Mouse (Mus musculus) granulocyte monocyte progenitor cell, adult 5-6 weeks (primary cell): Measurements from ENCODE around the gene Nop16. TPM values are rescaled to one million over a fixed set of nuclear protein-coding genes. Genes with fewer than 3 reads are reported as not detected.

ENCODE experiments used
- ATAC-seq: replicated peaks from 2 replicates; pipeline ENCODE4 v1.8.0; 2016; ENCODE audit warnings: mild to moderate bottlenecking, moderate TSS enrichment, inconsistent platforms; ENCODE audit not compliant: poor library complexity, severe bottlenecking
- total RNA-seq, 2 experiments: library from RNA; stranded (forward) in 1 of 2; stranded (reverse) in 1 of 2; fragments of 200-712, 200-1000 nt in 1 of 2; fragments of >200 nt in 1 of 2; fragmentation: Nextera tagmentation in 1 of 2; gene quantifications; 2 replicates each; pipeline ENCODE4 v1.2.3; 2014 to 2017

Nop16 gene
- total RNA-seq, 2 experiments from 2014 or later: 118 to 122 TPM

- ATAC-seq: no peak
Observed at GRCm38 (mm10) chr13:54598622-54599143, 8.8 kb upstream of the Nop16 start.

DNA sequence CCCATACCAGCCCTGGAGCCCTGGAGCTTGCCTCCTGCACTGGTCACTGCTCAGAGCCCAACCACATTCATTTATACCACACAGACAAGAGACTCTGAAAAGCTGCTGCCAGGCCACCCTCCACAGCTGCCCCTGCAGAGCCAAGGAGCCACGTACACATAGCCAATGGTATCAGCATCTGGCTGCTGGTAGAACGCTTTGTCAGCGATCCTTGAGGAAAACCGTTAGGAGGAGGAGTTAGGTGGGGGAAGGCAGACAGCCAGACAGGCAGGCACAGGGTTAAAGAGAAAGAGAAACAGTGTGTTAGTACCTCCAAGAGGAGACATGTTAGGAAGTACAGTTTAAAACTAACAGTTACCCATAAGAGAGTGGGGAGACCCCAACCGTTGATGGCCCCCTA is 7.0 kb upstream of the Nop16 start:
- no peak for ATAC-seq

DNA sequence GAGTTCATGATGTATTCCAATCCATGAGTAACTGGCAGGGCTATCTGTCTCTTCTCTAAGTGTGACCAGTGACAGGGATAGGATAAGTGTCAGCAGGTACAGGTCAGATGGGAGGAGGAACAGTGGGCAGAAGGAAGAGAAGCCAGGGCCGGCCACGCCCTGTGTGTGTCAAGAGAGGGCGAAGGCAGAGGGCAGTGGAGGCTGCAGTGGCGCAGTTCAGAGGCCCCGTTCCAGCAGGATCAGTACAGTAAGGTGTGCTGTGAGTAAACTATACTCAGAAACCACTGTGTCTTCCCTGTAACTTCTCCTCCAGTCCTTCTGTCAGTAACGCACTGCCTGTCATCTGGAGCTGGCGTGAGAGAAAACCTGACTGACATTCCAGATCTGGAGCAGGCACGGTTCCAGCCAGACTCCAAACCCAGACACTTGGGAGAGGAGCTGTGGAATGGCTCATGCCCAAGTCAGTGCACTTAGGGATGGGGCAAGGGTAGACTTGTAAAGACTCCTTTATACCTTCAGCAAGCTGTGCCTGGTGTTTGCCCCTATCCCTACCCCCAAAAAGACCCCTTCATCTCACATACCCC is 6.3 kb upstream of the Nop16 start:
- ATAC-seq: no peak

DNA sequence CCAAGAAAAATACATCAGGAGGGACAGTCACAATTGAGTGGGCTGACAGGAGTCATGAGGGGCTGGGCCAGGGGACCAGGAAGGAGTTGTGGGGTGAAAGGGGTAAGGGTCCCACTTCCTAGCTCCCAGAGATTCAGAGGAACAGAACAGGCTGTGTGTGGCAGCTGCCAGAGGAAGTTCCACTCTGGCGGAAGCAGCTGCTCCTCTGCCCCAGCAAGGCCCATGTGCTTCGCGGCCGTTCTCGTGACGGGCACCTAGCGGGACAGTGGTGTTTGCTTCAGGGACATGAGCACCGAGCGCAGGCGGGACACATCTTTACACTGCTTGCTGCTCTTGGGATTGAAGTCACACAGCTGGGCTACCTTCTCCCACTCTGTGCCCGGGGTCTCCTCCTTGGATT is 3.7 kb upstream of the Nop16 start:
- no peak for ATAC-seq

DNA sequence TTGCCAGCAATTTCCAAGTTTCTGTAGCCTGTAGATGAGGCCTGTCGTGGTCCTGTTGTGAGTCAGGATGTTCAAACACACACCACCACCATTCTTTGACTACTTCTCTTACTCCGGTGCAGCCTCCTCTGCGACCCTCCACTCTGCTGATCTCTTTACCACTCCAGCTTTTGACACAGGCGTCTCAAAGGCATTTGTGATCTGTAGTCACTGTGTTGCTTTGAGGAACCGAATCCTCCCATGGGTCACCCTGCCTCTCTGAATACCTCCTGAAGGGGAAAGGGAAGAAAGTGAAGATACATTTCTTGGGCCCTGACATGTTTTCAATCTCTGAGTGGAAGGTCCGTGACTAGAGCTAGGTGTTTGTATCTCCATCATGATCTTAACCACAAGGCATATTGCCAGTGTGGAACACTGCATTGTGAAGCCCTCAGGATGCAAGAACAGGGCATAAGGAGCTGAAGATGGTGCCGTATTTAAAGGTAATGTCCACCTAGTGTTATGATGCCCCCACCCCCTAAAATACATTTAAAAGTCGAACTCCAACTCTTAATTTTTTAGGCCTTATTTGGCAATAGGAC is 2.0 kb upstream of the Nop16 start:
- no peak for ATAC-seq

DNA sequence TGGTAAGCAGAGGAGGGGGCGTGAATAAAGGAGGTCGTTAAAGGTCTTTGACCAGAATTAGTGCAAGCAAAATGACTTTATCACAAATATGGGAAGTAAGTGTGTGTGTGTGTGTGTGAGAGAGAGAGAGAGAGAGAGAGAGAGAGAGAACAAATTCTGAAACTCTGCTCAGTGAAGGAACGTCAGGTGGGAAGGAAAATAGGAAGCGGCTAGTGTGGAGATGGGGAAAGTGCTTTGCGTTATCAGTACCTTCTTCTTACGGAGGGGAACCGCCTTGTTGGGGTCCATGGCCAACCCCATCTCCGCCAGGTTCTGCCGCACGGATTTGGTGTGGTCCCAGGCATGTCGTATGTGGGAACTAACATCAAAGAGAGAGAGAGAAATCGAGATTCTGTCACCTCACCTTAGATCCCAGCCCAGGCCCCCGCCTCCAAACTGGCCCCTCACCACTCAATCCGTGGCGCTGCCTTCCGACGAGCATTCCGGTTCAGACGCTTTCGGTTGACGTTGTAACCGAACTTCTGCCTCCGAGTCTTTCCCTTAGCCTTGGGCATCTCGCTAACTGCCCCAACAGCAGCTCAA is 385 bp downstream of the Nop16 start:
- ATAC-seq: peak; percentile 51

DNA sequence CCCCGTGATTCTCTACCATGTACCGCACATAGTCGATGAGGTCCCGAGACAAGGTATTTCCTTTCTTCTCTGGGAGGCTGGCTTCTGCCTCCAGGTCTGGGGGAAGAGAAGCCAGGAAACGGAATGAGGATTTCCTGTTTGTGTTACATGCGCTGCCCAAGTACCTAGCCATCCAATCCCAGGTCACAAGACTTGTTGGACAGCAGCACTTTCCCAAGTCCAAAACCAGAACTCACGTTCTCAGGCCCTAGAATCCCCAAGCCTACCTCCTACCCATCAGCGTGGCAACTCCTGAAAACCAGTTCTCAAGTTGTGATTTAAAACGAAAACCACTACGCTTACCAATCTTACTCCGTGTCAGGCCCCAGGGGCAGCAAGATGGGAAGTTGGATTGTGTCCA is 4.1 kb downstream of the Nop16 start:
- no peak for ATAC-seq

GRCm38 (mm10) chr13:54582860-54583259 is 7.0 kb downstream of the Nop16 start:
- ATAC-seq: no peak

- ATAC-seq: no peak
Observed at GRCm38 (mm10) chr13:54582126-54582525, 7.8 kb downstream of the Nop16 start.

DNA sequence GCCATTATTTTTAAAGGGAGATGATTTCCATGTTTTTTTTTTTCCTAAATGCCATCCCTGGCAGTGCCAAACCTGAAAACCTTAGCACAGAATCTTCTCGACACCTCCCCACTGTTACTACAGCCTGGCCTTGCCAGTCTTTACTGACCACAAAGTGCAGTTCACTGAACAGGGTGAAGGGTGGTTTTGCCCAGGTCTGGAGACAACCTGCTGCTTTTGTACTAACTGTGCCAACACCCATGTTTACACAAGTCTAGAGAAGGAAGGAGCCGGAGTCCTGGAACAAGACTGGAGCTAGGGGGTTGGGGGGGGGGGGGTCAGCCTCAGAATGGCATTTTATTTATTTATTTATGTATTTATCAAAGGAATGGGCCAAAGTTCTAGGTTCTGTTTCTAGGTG is 8.5 kb downstream of the Nop16 start:
- ATAC-seq: no peak

GRCm38 (mm10) chr13:54577652-54578507 is 12.0 kb downstream of the Nop16 start:
- ATAC-seq: peak; percentile 85

DNA sequence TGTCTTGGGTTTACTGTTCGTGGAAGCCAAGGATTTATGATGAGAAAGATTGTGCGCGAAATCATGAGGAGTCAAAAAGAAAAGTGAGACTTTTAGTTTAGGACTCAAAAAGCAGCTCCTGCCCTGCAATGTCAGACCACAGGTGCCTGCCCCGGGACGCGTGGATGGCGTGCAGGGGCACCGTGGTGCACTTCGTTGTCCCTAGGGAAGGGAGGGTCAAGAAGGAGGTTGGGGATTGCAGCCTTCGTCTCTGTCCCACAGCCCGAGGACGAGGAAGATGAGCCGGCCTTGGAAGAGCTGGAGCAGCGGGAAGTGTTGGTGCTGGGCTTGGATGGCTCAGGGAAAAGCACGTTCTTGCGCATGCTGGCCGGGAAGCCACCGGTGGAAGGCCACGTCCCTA is 14.4 kb downstream of the Nop16 start:
- no peak for ATAC-seq

DNA sequence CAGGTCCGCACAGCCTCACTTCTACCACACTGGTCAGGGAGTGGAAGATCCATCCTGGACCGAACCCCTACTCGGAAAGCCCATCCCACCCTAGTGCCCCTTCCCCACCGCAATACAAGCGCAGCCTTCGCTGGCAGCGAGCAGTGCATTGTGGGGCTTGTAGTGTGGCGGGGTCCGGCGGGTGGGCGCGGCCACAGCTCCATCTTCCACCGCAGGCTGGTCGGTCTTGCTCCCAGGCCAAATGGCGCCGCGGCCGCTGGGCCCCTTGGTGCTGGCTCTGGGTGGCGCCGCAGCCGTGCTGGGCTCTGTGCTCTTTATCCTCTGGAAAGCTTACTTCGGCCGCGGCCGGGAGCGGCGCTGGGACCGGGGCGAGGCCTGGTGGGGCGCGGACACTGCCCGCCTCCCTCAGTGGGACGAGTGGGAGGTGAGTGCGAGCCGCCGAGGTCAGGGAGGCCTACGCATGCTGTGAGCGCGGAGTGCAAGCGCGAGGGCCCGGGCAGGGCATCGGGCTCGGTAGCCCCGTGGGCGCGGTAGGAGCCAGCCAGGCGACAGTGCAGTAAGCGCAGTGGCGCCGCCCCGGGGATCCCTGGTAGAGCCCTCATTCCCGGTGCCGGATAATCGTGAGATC is 14.9 kb downstream of the Nop16 start, which contains the start of gene Arl10:
TSS of gene Arl10 (plus strand) at position 162 of the 628 bp plus-strand sequence.
- ATAC-seq: peak; percentile 61

DNA sequence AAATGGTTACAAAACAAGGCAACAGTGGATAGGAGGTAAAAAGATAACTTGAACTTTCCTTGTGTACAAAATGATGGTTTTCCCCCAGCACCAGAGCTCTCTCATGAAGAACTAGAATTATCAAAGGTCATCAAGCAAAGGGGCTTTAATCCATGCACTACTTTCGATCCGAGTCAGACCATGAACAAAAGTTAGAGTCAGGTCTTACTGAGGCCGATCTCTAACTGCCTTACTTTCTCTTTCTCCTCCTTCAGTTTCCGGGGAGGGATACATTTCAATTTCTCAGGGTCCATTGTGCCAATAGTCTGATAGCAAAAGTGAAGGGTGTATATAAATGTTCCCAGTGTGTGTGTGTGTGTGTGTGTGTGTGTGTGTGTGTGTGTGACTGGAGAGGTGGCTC is 17.3 kb downstream of the Nop16 start:
- ATAC-seq: no peak

- ATAC-seq: no peak
Observed at GRCm38 (mm10) chr13:54571637-54572036, 18.3 kb downstream of the Nop16 start.

GRCm38 (mm10) chr13:54570736-54571135 is 19.2 kb downstream of the Nop16 start:
- ATAC-seq: no peak

GRCm38 (mm10) chr13:54569282-54569681 is 20.6 kb downstream of the Nop16 start:
- peak; percentile 54 for ATAC-seq

DNA sequence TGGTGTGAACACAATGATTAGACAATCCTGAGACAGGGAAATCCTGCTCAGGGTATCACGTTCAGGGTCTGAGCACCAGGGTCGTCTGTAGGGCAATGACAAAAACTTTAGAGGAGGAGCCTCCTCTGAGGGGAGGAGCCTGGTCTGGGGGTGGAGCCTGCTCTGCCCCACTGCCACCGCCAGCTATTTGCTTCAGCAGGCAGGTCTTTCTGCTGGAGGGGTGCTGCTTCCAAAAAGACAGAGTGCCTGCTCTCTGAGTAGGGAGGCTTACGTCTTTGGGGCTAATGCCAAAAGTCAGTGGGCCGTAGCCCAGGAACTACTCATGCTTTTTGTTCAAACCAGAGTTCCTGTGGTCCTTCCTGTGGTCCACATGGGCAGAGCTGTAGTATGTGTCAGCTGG is 21.5 kb downstream of the Nop16 start:
- peak; percentile 52 for ATAC-seq

DNA sequence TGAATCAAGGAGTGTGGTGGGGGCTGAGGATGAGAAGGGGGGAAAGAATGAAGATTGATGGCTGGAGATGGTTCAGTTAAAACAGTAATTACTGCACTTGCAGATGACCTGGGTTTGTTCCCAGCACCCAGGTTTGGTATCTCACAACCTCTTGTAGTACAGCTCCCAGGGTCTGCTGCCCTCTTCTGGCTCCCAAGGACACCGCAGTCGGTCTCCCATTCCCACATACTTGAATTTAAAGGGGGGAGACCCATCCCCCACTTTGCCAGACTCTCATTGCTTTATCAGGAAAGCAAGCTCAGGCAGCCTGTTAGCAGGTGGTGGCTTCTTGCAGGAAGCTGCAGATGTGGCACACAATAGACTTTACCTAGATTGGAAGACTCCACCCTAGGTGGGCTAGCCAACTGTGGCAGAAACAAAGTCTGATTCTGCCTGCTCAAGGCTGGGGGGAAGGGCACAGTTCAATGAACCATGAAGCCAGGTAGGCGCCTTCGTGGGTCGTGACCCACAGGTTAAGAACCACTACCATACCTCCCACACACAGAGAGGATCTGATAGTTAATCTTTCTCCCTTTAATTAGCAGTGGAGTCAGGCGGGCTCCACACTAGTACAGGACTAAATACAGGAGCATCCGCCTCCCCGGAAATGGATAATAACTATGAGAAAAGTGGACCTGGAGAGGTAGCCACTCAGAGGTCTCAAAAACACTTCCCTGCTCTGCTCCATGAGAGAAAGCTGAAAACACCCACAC is 24.1 kb downstream of the Nop16 start:
- peak; percentile 38 for ATAC-seq

- peak; percentile 89 for ATAC-seq
Observed at GRCm38 (mm10) chr13:54565201-54565581, 24.7 kb downstream of the Nop16 start, which contains the start of gene 4833439L19Rik. 4833439L19Rik (minus strand) TSS chr13:54565435.
